Mouse (Mus musculus) T-helper 1 cell (primary cell): Measurements from ENCODE around the gene Mad1l1.

Experiments
- in situ Hi-C: fragments of 300-600 bp; cut with MboI, MseI; formaldehyde crosslinking; loops from one replicate; pipeline ENCODE4 v1.15.1; 2025; ENCODE audit warnings: high pct_unique_total_duplicates

Gene Mad1l1

DNA sequence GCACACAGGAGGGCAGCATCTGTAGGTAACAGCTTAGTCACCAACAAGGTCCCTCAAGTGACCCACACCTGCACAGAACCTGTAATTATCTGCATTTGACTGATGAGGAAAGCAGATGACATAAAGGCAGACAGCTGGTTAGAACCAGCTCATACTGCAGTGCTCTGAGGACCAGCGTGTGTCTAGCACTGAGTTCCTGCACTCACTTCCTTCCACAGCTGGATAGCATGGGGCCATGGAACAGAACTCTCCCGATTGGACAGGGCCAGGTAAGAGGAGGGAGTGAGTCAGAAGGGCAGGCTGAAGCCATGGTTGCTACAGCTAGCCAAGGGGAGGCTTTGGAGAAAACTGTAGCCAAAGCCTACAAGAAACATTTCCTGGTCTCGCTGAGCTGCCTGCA, 259.0 kb downstream of the Mad1l1 start:
- in situ Hi-C loops, result no loop called here

DNA sequence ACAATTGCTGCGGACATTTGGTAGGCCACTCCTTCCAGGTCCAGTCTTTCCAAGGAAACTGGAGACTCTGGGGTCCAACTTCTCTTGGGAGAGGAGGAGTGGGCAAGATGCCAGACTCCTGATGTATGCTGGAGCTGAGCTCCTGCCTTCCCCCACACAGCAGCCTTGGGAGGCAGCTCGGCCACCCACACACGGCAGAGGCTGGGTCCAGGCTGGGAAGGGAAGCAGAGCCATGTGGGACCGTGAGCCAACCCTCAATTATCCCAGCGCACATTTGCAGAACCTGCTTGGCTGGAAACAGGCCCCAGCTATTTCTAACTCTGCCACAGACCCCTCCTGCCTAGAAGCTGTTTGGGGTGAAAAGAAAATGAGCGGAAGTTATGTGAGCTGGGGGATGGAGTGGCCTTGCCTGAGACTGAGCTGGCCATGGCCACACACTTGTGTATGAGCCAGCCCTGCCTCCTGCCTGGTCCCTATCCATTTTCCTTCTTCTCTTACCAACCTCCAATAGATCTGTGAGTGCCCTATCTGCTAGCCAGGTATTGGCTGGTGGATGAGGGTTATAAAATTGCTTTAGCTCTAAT, 260.0 kb downstream of the Mad1l1 start:
- in situ Hi-C loops, result no loop called here

DNA sequence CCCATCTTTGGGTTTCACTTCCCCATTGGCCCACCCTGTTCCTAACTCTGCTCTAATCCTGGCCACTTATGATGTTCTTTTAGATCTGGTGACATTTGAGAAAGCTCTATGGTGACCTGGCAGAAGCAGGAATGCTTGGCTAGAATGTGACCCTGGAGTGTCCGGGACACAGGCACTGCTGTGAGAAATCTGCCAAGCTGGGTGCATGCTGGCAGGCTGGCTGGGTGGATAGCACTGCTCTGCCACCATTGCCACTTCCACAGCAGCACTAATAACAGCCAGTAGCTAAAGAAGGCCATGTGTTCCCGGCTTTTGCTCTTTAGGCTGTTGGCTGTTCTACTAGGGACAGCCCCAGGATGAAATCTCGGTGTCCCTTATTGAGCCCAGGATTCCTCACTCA, 265.1 kb downstream of the Mad1l1 start:
- in situ Hi-C loops, result no loop called here

DNA sequence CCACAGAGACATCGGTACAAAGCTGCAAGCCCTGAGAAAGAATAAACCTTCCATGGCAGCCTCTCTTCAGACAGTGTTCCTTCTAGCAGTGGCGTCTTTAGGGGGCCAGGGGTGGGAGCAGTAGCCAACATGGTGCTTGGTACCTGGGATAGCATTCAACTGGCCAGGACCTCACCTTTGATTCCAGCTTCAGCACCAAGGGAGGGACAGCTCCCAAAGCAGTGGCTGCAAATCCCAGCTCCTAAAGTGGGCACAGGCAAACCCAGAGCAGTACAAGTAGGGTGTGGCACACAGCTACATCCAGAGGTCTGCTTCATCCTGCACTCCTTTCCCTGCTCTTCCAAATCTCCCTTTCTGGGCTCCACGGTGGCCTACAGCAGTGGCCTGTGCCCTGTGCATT, 265.9 kb downstream of the Mad1l1 start:
- in situ Hi-C loops, result no loop called here

GRCm38 (mm10) chr5:140053626-140054025, 267.7 kb downstream of the Mad1l1 start:
- in situ Hi-C loops, result no loop called here

GRCm38 (mm10) chr5:140052405-140052804, 268.9 kb downstream of the Mad1l1 start:
- in situ Hi-C loops, result no loop called here

GRCm38 (mm10) chr5:140045453-140045852, 275.9 kb downstream of the Mad1l1 start:
- in situ Hi-C loops, result no loop called here

DNA sequence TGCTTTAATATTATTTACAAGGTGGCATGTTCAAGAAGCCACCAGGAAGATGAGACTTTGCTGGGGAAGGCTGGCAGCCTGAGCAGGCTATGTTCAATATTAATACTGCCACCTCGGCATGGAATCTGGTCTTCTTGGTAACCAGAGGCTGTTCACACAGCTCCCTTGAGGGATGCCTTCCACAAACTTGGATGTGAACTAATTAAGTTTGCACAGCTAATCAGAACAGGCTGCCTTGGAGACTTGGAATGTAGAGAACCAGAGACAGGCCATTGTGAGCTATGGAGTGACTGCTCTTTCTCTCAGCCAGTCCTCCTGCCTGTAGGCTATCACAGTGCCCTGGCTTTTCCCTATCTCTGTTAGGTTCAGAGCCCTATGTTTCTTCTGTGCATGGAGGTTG, 278.4 kb downstream of the Mad1l1 start:
- in situ Hi-C loops, result no loop called here

DNA sequence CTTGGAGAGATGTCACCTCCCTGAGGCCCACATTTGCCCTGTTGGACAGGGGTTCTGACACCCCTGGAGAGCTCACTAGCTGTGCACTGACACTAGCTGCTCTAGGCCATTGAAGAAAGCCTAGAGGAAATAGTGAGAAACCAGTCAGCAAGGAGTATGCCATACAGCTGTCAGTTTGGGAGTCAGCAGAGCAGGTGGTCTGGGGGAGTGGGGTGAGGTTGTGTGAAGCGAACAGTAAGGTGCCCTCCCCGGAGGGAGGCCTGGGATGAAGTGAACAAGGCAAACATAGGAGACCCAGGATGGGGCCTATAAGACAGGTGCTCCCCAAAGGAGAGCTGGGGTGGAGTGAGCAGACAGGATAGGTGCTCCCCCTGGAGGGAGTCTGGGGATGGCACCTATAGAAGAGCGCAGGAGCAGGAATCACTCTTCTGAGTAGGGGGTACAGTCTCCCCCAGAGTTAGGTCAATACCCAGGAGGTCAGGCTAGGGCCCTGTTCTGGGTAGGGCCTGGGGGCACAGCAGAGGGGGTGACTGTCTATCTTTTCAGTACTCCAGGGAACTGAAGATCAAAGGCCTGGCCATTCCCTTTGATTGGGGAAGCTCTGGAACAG, 279.2 kb downstream of the Mad1l1 start:
- in situ Hi-C loops, result no loop called here

DNA sequence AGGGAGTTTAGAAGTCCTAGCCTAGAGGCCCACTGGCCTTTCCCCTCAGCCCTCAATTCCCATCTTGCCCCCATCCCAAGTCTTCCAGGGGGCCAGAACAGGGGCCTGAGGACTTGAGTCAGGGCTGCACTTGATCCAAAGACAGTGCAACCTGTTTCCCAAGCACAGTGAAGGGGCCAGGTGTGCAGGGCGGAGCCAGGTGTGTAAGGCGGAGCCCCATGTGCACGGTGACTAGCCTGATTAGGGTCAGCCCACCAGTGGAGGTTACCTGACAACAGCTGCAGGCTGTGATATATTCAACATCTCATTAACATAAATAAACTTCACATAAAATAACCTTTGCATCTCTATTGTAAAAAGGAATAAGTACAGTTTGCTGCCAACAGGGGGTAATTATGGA, 280.3 kb downstream of the Mad1l1 start:
- in situ Hi-C loops, result no loop called here

DNA sequence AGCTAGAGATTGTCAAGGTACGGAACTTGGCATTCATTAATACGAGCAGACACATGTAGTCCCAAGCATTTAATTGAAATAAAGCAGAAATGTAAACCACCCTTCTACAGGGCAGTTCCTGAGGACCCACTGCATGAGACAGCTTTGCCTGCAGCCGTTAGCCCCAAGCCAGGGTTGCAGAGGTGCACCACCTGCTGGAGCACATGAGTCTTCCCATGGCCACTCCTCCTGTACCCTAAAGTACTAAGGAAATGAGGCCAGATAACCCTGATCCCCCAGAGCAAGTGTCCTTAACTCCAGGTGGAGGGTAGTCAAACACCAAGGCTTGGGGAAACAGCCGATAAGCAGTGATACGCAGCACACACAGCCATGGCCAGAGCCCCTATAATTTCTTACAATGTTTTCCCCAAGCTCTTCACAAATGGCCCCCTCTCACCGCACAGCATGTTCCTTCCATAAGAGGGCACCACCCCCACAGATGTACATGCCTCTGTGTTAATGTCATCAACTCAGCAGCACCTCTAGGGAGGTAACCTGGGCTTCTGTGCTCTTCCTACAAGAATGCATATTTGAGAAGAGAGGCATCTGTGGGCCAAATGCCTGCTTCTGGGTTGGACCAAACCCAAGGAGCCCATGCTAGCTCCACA, 283.6 kb downstream of the Mad1l1 start:
- in situ Hi-C loops, result loop anchor here (5.0 kb wide), 1 partner anchor 50 kb away; no protein-coding TSS in a partner anchor

- in situ Hi-C loops, result loop anchor here (5.0 kb wide), 1 partner anchor 48 kb away; no protein-coding TSS in a partner anchor
Measured at GRCm38 (mm10) chr5:140035641-140036040, 285.7 kb downstream of the Mad1l1 start.

- in situ Hi-C loops, result loop anchor here (5.0 kb wide), 1 partner anchor 48 kb away; no protein-coding TSS in a partner anchor
Measured at GRCm38 (mm10) chr5:140035025-140035330, 286.4 kb downstream of the Mad1l1 start.

DNA sequence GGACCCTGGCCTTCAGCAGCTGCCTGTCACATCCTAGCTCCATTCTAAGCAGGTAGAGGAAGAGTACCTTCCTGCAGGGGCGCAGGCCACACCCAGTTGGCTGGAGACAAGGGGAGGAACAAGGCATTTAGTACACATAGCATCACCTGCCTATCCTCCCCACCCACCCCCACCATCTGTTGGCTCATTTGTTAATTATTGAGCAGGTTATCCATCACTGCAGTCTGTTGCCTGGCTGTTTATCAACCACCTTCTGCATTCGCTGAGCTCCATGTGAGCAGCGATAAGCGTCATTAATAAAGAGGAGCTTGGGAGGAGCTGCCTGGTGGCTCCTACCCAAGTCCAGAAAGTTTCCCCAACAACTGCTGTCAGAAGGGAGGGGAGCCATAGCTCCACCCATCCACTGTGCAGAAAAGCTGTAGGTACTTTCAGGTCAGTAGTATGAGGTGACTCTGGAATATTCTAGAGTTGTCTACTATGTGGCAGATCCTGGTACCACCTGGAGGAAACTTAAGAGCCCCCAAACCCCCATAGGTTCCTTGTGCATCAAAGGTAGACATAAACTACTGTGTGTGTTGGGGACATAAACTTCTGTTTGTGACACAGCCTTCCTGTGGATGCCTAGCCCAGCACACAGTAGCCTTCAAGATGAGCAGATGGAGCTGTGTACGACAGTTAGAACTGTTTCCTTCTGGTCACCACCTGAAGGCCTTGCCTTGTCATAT, 286.9 kb downstream of the Mad1l1 start:
- in situ Hi-C loops, result loop anchor here (5.0 kb wide), 1 partner anchor 47 kb away; no protein-coding TSS in a partner anchor

GRCm38 (mm10) chr5:140026366-140026765, 295.0 kb downstream of the Mad1l1 start:
- in situ Hi-C loops, result no loop called here

DNA sequence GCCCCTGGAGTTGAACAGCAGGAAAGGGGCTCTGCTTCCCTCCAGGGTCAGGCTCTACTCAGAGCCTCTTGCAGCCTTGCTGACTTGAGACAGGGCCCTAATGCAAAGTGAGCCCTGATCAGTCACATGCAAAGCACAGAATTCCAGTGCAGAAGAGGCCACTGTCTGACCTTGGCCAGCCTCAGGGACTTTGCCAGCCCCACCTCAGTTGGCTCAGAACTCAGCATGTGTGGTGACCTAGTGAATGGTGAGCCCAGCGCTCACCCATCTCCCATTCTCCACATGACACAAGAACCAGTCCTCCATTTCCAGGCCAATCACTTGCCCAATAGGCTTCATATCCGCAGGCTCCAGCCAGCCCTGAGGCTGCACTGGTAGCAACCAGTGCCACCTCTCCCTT, 296.1 kb downstream of the Mad1l1 start:
- in situ Hi-C loops, result no loop called here

GRCm38 (mm10) chr5:140023941-140024500, 297.3 kb downstream of the Mad1l1 start:
- in situ Hi-C loops, result no loop called here

GRCm38 (mm10) chr5:140022861-140023260, 298.5 kb downstream of the Mad1l1 start:
- in situ Hi-C loops, result no loop called here

DNA sequence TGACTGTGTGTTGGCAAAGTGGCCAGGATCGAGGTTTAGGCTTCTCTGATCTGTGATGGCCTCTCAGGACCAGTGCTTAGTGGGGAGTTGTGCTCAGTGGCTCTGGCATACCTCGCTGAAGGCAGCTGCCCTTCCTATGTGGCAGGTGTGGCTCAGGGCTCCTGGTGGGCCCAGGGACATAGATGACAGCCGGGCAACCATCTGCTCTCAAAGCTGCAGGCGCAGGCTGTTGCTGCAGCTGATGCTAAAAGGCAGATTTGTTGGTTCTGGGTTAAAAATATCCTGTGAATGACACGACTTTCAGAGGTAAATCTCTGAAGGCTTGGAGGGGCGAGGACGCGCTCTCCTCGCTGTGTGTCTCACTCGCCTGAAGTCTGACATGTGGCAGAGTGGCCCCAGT, 299.6 kb downstream of the Mad1l1 start:
- in situ Hi-C loops, result no loop called here

DNA sequence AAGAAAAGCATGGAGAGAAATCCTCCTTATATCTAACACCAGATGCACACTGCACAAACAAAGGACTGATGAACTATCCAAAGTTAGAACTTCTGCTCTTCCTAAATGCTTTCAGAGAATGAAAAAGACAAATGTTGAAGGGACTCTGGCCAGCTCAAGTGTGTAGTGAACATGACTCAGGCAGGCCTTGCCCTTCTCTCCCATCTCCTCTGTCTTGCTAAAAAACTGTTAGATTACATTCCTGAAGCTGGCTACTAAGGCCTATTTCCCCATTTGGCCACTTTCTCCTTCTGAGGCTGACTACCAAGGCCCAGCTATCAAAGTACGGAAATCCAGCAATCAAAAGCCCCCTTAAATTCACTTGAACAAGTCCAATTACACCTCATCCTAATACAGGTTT, 301.7 kb downstream of the Mad1l1 start:
- in situ Hi-C loops, result no loop called here

- in situ Hi-C loops, result no loop called here
Measured at GRCm38 (mm10) chr5:140018780-140019179, 302.6 kb downstream of the Mad1l1 start.

GRCm38 (mm10) chr5:140016896-140017295, 304.5 kb downstream of the Mad1l1 start:
- in situ Hi-C loops, result no loop called here
